In the genomic region with DNA sequence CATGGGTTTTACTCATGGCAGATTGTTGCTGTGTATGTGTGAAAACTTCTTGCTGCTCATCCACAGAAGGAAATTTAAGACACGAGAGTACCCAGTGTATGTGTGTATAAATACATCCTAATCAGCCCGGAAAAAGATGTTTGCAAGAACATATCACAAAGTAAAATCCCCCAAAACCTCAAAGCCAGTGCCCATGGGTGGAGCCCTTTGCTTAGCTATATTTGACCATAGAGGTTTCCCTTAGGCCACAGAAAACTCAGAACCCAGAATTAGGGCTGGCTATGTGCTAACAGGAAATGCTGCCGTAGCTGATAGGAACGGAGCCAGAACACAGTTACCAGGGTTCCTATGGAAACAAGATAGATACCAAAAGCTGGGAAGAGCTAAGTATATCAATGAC, we compare ENCODE assay signal across 12 mouse cellular contexts. TPM values are rescaled to one million over a fixed set of nuclear protein-coding genes. Genes with fewer than 3 reads are reported as not detected.
A peak's percentile ranks its signal among the peaks of the same experiment; 100 is the strongest.
DNase-seq lines count a peak whose midpoint lies in the region; ATAC-seq and TF ChIP-seq lines count a peak whose summit lies in the region.
"Had no signal": no experiment of that assay in that cellular context is flagged by ENCODE, and none has a peak within 500 bp of the region (broad histone marks: within the 10 kb centered on the region; RNA-seq: fewer than 3 reads in every experiment).

No protein-coding gene starts in this region.

- H3K9me3 ChIP-seq in kidney, embryonic 15.5 days (replicated peaks): no peaks in the 10 kb centered on the region
- no peaks in the 10 kb centered on the region for H3K9me3 ChIP-seq in hindbrain, embryonic 13.5 days
- H3K9me3 ChIP-seq: neural tube, embryonic 13.5 days had no signal

- TF ChIP-seq CTCF in kidney, adult 2 months (conservative IDR thresholded peaks at IDR 0.05; ENCODE audit: insufficient read depth, insufficient read length, low read depth, low read length): no peak

- no peak overlapping the region for H3K27ac ChIP-seq in kidney, adult 2 months (ENCODE audit: insufficient read depth, low read depth, low read length)
- H3K27ac ChIP-seq in kidney, embryonic 15.5 days: no peak overlapping the region
- H3K27ac ChIP-seq in hindbrain, embryonic 13.5 days: no peak overlapping the region
- H3K27ac ChIP-seq: neural tube, embryonic 13.5 days; stomach, postnatal 0 days had no signal

- H3K4me3 ChIP-seq in kidney, adult 2 months (ENCODE audit: insufficient read depth, low read depth, low read length): no peak overlapping the region
- no peak overlapping the region for H3K4me3 ChIP-seq in kidney, embryonic 15.5 days (replicated peaks)
- no peak overlapping the region for H3K4me3 ChIP-seq in hindbrain, embryonic 13.5 days
- H3K4me3 ChIP-seq: heart, adult 2 months; neural tube, embryonic 13.5 days had no signal

- TF ChIP-seq POLR2A in kidney, adult 2 months (IDR thresholded peaks at IDR 0.05; ENCODE audit: low read depth, low read length): no peak

- WGBS in kidney, adult 2 months: 64% methylated on average over 4 of the region's 4 CpGs
- 75% methylated on average over 4 of the region's 4 CpGs for WGBS in kidney, embryonic 15.5 days
- 84% methylated on average over 4 of the region's 4 CpGs for WGBS in hindbrain, embryonic 13.5 days

- no peak overlapping the region for H3K4me2 ChIP-seq in kidney, embryonic 15.5 days
- H3K4me2 ChIP-seq in hindbrain, embryonic 13.5 days: no peak overlapping the region
- H3K4me2 ChIP-seq: neural tube, embryonic 13.5 days had no signal

- no peaks in the 10 kb centered on the region for H3K27me3 ChIP-seq in kidney, adult 2 months (replicated peaks; ENCODE audit: control insufficient read depth, insufficient read depth, low read length)
- H3K27me3 ChIP-seq in kidney, embryonic 15.5 days: no peaks in the 10 kb centered on the region
- H3K27me3 ChIP-seq in hindbrain, embryonic 13.5 days: no peaks in the 10 kb centered on the region
- H3K27me3 ChIP-seq: neural tube, embryonic 13.5 days had no signal

- no peak for ATAC-seq in kidney, embryonic 15.5 days (replicated peaks; ENCODE audit: low FRiP score)
- peak; percentile 64 for ATAC-seq in granulocyte monocyte progenitor cell, adult 5-6 weeks (replicated peaks; ENCODE audit: poor library complexity, severe bottlenecking)
- peak; percentile 47 for ATAC-seq in megakaryocyte, adult 5-6 weeks (ENCODE audit: poor library complexity, severe bottlenecking)
- ATAC-seq in inflammation-experienced regulatory T-cells, adult 6 months: no peak
- ATAC-seq in hindbrain, embryonic 13.5 days (ENCODE audit: low FRiP score): no peak
- ATAC-seq: intestine, embryonic 16.5 days had no signal

- H3K9ac ChIP-seq in kidney, embryonic 15.5 days: no peak overlapping the region
- no peak overlapping the region for H3K9ac ChIP-seq in hindbrain, embryonic 13.5 days
- H3K9ac ChIP-seq: neural tube, embryonic 13.5 days had no signal

- H3K4me1 ChIP-seq in kidney, adult 2 months (ENCODE audit: control insufficient read depth, insufficient read depth, low read length): no peaks in the 10 kb centered on the region
- H3K4me1 ChIP-seq in kidney, embryonic 15.5 days: no peaks in the 10 kb centered on the region
- H3K4me1 ChIP-seq in hindbrain, embryonic 13.5 days (replicated peaks): no peaks in the 10 kb centered on the region
- H3K4me1 ChIP-seq: neural tube, embryonic 13.5 days had no signal

- no peaks in the 10 kb centered on the region for H3K36me3 ChIP-seq in kidney, adult 2 months (ENCODE audit: control insufficient read depth, insufficient read depth, low read length)
- no peaks in the 10 kb centered on the region for H3K36me3 ChIP-seq in kidney, embryonic 15.5 days
- H3K36me3 ChIP-seq in hindbrain, embryonic 13.5 days: peaks cover 7% of the 10 kb centered on the region; the same call in 1 of the 2 replicates
- H3K36me3 ChIP-seq: neural tube, embryonic 13.5 days had no signal

- DNase-seq in kidney, adult 2 months: peak; percentile 43
- DNase-seq in liver (peak; percentile 35), MN1 (ENCODE audit: low spot score) (no peak)

RNA-seq across cellular contexts. Expression of a gene that starts 25.8 kb away (rescaled TPM):
- 0.08 and 0.11 TPM in 2 replicates for polyA plus RNA-seq in kidney, adult 2 months (2012; rRNA removed)
- polyA plus RNA-seq in kidney, embryonic 15.5 days (2015; fragmentation: Nextera tagmentation; extraction: Ambion mirVana): 1.3 and 1.4 TPM in 2 replicates
- 6.0 and 7.9 TPM in 2 replicates for total RNA-seq in granulocyte monocyte progenitor cell, adult 5-6 weeks (2014; fragmentation: Nextera tagmentation)
- total RNA-seq in granulocyte monocyte progenitor cell, adult 5-6 weeks (2017): 7.3 and 7.4 TPM in 2 replicates
- 10.6 and 11.4 TPM in 2 replicates for total RNA-seq in megakaryocyte, adult 5-6 weeks (2015)
- 11.3 and 12.2 TPM in 2 replicates for total RNA-seq in megakaryocyte, adult 5-6 weeks (2017)
- polyA plus RNA-seq in inflammation-experienced regulatory T-cells, adult 6 months (2017; shearing (Covaris generic)): 1 to 10 TPM in 2 of 3 experiments, under 1 TPM in 1; 0.36 to 1.8 (median 1.2) TPM
- polyA plus RNA-seq in hindbrain, embryonic 13.5 days (2015; fragmentation: Nextera tagmentation; extraction: Ambion mirVana): 0.61 and 0.66 TPM in 2 replicates

Comparison
In these comparisons a context has a peak if more than half of its experiments do, and no peak if none do; other contexts are left out.
1. ATAC-seq: peak in granulocyte monocyte progenitor cell, adult 5-6 weeks (single experiment) and megakaryocyte, adult 5-6 weeks (single experiment); none in kidney, embryonic 15.5 days (single experiment), inflammation-experienced regulatory T-cells, adult 6 months (single experiment) and hindbrain, embryonic 13.5 days (single experiment).